27 mouse cellular contexts compared by ENCODE assay signal in the genomic region with DNA sequence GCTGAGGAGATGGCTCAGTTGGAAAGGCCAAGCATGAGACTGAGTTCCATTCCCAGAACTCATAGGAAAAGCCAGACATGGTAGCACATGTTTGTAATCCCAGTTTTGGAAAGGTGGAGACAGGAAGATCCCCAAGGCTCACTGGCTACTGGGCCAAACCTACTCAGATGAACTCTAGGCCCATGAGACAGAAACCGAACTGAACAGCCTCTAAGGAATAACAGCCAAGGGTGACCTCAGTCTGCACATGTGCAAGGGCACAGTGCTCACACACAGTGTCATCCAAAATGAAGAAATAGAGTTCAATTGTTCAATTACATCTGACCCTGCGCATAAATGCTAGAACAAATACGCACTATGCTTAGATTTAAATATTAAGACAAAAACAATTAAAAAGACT.
DNase-seq lines count a peak whose midpoint lies in the region; ATAC-seq and TF ChIP-seq lines count a peak whose summit lies in the region.
"Had no signal": no experiment of that assay in that cellular context is flagged by ENCODE, and none has a peak within 500 bp of the region (broad histone marks: within the 10 kb centered on the region; RNA-seq: fewer than 3 reads in every experiment).

No protein-coding gene starts in this region.

- no peak overlapping the region for H3K4me3 ChIP-seq in gastrocnemius, adult 2 months
- H3K4me3 ChIP-seq in heart, embryonic 11.5 days (ENCODE audit: low read depth, low read length), result no peak overlapping the region
- H3K4me3 ChIP-seq: erythroblast, embryonic 14.5 days; hindbrain, embryonic 10.5 days; hindbrain, embryonic 15.5 days; limb, embryonic 12.5 days; liver, embryonic 15.5 days had no signal

- no peak for ATAC-seq in heart, embryonic 11.5 days (replicated peaks; ENCODE audit: insufficient number of reproducible peaks, low FRiP score, low TSS enrichment)
- ATAC-seq: forebrain, postnatal 0 days; inflammation-experienced regulatory T-cells, adult 6 months had no signal

- WGBS in heart, embryonic 11.5 days (ENCODE audit: insufficient replicate concordance), result 92% methylated on average over 3 of the region's 3 CpGs

- H3K36me3 ChIP-seq in heart, embryonic 11.5 days (ENCODE audit: control insufficient read depth, insufficient read depth, low read length), result no peaks in the 10 kb centered on the region
- H3K36me3 ChIP-seq: G1E; liver, embryonic 15.5 days had no signal

- intact Hi-C loops in gastrocnemius, adult 2 months (cut with DNase I), result no loop called here

- H3K9me3 ChIP-seq in heart, embryonic 11.5 days (replicated peaks; ENCODE audit: control insufficient read depth, low read length), result no peaks in the 10 kb centered on the region
- H3K9me3 ChIP-seq: hindbrain, embryonic 10.5 days; hindbrain, embryonic 15.5 days; limb, embryonic 12.5 days; liver, embryonic 15.5 days had no signal

- no peak overlapping the region for H3K27ac ChIP-seq in gastrocnemius, adult 2 months
- no peak overlapping the region for H3K27ac ChIP-seq in heart, embryonic 11.5 days (ENCODE audit: low read depth, low read length)
- H3K27ac ChIP-seq: hindbrain, embryonic 10.5 days; hindbrain, embryonic 15.5 days; limb, embryonic 12.5 days; liver, embryonic 15.5 days; stomach, postnatal 0 days had no signal

- H3K27me3 ChIP-seq in heart, embryonic 11.5 days (ENCODE audit: control insufficient read depth, insufficient read depth, low read length), result no peaks in the 10 kb centered on the region
- H3K27me3 ChIP-seq: hindbrain, embryonic 15.5 days; limb, embryonic 12.5 days; liver, embryonic 15.5 days had no signal

- H3K9ac ChIP-seq in heart, embryonic 11.5 days (ENCODE audit: low read depth, low read length), result no peak overlapping the region
- H3K9ac ChIP-seq: forebrain, postnatal 0 days; hindbrain, embryonic 15.5 days; limb, embryonic 12.5 days; liver, embryonic 15.5 days; lung, embryonic 14.5 days had no signal

- peak; percentile 43 for DNase-seq in gastrocnemius, adult 2 months
- no peak for DNase-seq in gastrocnemius, postnatal 10 days
- DNase-seq in heart, adult 9 months (ENCODE audit: low spot score in 2 of 2), result peak; percentile 36 to 41
- peak; percentile 66 for DNase-seq in adipocyte (ENCODE audit: low spot score)
- DNase-seq in gastrocnemius, postnatal 25 days, result peak; percentile 51
- no peak for DNase-seq in kidney, postnatal 14 days
- DNase-seq: adrenal gland, postnatal 10 days; cerebellum, adult 11-12 months; cerebellum, adult 9-11 months; forebrain, postnatal 0 days; kidney, adult 11 months; kidney, postnatal 25 days; lung, embryonic 14.5 days; lung, postnatal 14 days; midbrain, embryonic 14.5 days; right cerebral cortex, adult 18-20 months; thymus, adult 18-20 months; thymus, postnatal 25 days had no signal

- no peak for TF ChIP-seq CTCF in gastrocnemius, adult 2 months (IDR thresholded peaks at IDR 0.05)

- no peaks in the 10 kb centered on the region for H3K4me1 ChIP-seq in heart, embryonic 11.5 days (ENCODE audit: control insufficient read depth, insufficient read depth, low read length)
- H3K4me1 ChIP-seq: hindbrain, embryonic 10.5 days; hindbrain, embryonic 15.5 days; liver, embryonic 15.5 days had no signal

- H3K4me2 ChIP-seq in heart, embryonic 11.5 days, result no peak overlapping the region
- H3K4me2 ChIP-seq: hindbrain, embryonic 15.5 days; limb, embryonic 12.5 days; liver, embryonic 15.5 days; lung, embryonic 14.5 days had no signal

Comparison
In these comparisons a context has a peak if more than half of its experiments do, and no peak if none do; other contexts are left out.
1. DNase-seq: peak in gastrocnemius, adult 2 months (single experiment), heart, adult 9 months (2 of 2), adipocyte (single experiment) and gastrocnemius, postnatal 25 days (single experiment); none in gastrocnemius, postnatal 10 days (single experiment) and kidney, postnatal 14 days (single experiment).